ENCODE assay signal across 8 mouse cellular contexts in genomic region chr4:118216726-118217595, GRCm38 (mm10). TPM values are rescaled to one million over a fixed set of nuclear protein-coding genes. Genes with fewer than 3 reads are reported as not detected.
DNase-seq lines count a peak whose midpoint lies in the region; ATAC-seq lines count a peak whose summit lies in the region.

No protein-coding gene starts in this region.

- H3K9ac ChIP-seq in midbrain, embryonic 12.5 days (replicated peaks): no peak overlapping the region
- no peak overlapping the region for H3K9ac ChIP-seq in stomach, embryonic 14.5 days (replicated peaks; ENCODE audit: low read depth, low read length)

- 85% methylated on average over 17 of the region's 17 CpGs for WGBS in midbrain, embryonic 12.5 days
- 79% methylated on average over 17 of the region's 17 CpGs for WGBS in stomach, embryonic 14.5 days

- H3K4me2 ChIP-seq in midbrain, embryonic 12.5 days (replicated peaks): no peak overlapping the region
- no peak overlapping the region for H3K4me2 ChIP-seq in stomach, embryonic 14.5 days (replicated peaks; ENCODE audit: low read depth, low read length)

- no peak overlapping the region for H3K27ac ChIP-seq in midbrain, embryonic 12.5 days (replicated peaks)
- no peak overlapping the region for H3K27ac ChIP-seq in stomach, embryonic 14.5 days (ENCODE audit: low read length)

- H3K36me3 ChIP-seq in midbrain, embryonic 12.5 days: peaks cover 99% of the 10 kb centered on the region
- H3K36me3 ChIP-seq in stomach, embryonic 14.5 days (ENCODE audit: control insufficient read depth, insufficient read depth, low read length): peaks cover 81% of the 10 kb centered on the region

- ATAC-seq in activated CD4-positive, CD25-positive, alpha-beta regulatory T cell, adult 4 months: peak; percentile 63
- peak; percentile 44; the same call in 1 of the 2 replicates for ATAC-seq in midbrain, embryonic 12.5 days (ENCODE audit: low FRiP score, low read depth)
- 0 out of 2 replicates have a peak, but pooled peaks have one; percentile 14 for ATAC-seq in stomach, embryonic 14.5 days (ENCODE audit: insufficient number of reproducible peaks, insufficient read depth, low FRiP score, low read depth)

- no peaks in the 10 kb centered on the region for H3K4me1 ChIP-seq in midbrain, embryonic 12.5 days
- no peaks in the 10 kb centered on the region for H3K4me1 ChIP-seq in stomach, embryonic 14.5 days (ENCODE audit: control insufficient read depth, insufficient read depth, low read length)

- H3K4me3 ChIP-seq in midbrain, embryonic 12.5 days: no peak overlapping the region
- no peak overlapping the region for H3K4me3 ChIP-seq in stomach, embryonic 14.5 days (ENCODE audit: low read depth, low read length)

- DNase-seq in A20 (ENCODE audit: low read depth, low spot score): peak; percentile 59
- DNase-seq in embryo, embryonic 10.5 days (ENCODE audit: low spot score): peak; percentile 69
- DNase-seq in gastrocnemius, postnatal 25 days: peak; percentile 29
- peak; percentile 70 for DNase-seq in kidney, adult 11 months
- DNase-seq in left cerebral cortex, postnatal 4 days: peak; percentile 71

- no peaks in the 10 kb centered on the region for H3K9me3 ChIP-seq in midbrain, embryonic 12.5 days
- no peaks in the 10 kb centered on the region for H3K9me3 ChIP-seq in stomach, embryonic 14.5 days (ENCODE audit: control insufficient read depth, low read depth, low read length)

- H3K27me3 ChIP-seq in midbrain, embryonic 12.5 days: no peaks in the 10 kb centered on the region
- H3K27me3 ChIP-seq in stomach, embryonic 14.5 days (ENCODE audit: control insufficient read depth, insufficient read depth, low read length): no peaks in the 10 kb centered on the region

- intact Hi-C loops in left cerebral cortex, postnatal 4 days (cut with DNase I): loop anchor here (5.0 kb wide), 1 partner anchor 75 kb away; the partner anchor contains the start of gene Ptprf

RNA-seq across cellular contexts. Expression of gene Kdm4a, which starts 37.1 kb away (rescaled TPM):
- 10 to 100 TPM in 1 of 2 experiments, 1 to 10 TPM in 1; 6.1 to 11.4 TPM for polyA plus RNA-seq in activated CD4-positive, CD25-positive, alpha-beta regulatory T cell, adult 4 months (2017; shearing (Covaris generic))
- 10 to 100 TPM; 14.7 to 20.9 TPM for total RNA-seq in gastrocnemius, postnatal 25 days (2021)
- 10 to 100 TPM; 88.8 to 91.8 TPM for total RNA-seq in left cerebral cortex, postnatal 4 days (2021)
- polyA plus RNA-seq in midbrain, embryonic 12.5 days (2016; fragmentation: Nextera tagmentation; extraction: Ambion mirVana): 57.0 and 57.2 TPM in 2 replicates
- polyA plus RNA-seq in stomach, embryonic 14.5 days (2014; fragmentation: Nextera tagmentation; extraction: Ambion mirVana): 43.5 and 45.2 TPM in 2 replicates
